12 mouse cellular contexts compared by ENCODE assay signal in genomic region chr9:75273646-75274045, GRCm38 (mm10).
"Had no signal": no experiment of that assay in that cellular context is flagged by ENCODE, and none has a peak within 500 bp of the region (broad histone marks: within the 10 kb centered on the region; RNA-seq: fewer than 3 reads in every experiment).

No protein-coding gene starts in this region.

- DNase-seq: retina, postnatal 1 day; right cerebral cortex, adult 18-20 months; right cerebral cortex, postnatal 14 days; right cerebral cortex, postnatal 25 days; right cerebral cortex, postnatal 4 days; spleen, adult 18-20 months; thymus, adult 18-20 months; thymus, adult 2 months; thymus, postnatal 14 days; thymus, postnatal 25 days; thymus, postnatal 36 days; thymus, postnatal 4 days had no signal
